Comparison of ENCODE assay signal across 22 mouse cellular contexts in the genomic region with DNA sequence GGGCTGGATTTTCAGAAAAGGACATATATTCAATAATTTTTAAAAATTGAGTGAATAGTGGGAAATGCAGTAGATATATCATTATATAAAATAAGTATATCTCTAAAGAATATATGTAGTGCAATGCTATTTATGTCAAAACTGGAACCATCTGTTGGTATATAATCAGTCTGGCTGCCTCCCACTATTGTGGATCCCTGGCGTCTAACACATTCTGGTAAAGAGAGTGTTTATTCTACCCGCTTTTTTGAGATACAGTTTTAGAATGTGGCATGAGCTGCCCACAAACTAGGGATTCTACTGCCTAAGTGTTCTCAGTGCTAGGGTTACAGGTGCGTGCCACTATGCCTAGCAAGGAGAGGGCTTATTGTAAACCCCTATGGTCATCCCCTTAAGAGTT.
"Had no signal": no experiment of that assay in that cellular context is flagged by ENCODE, and none has a peak within 500 bp of the region (broad histone marks: within the 10 kb centered on the region; RNA-seq: fewer than 3 reads in every experiment).

No protein-coding gene starts in this region.

- H3K4me3 ChIP-seq: kidney, embryonic 15.5 days; limb, embryonic 10.5 days; limb, embryonic 13.5 days; liver, embryonic 12.5 days; liver, embryonic 15.5 days; lung, embryonic 15.5 days; midbrain, embryonic 15.5 days; neural tube, embryonic 12.5 days; neural tube, embryonic 15.5 days had no signal

- H3K4me1 ChIP-seq: kidney, embryonic 15.5 days; limb, embryonic 10.5 days; limb, embryonic 13.5 days; liver, embryonic 12.5 days; liver, embryonic 15.5 days; lung, embryonic 15.5 days; midbrain, embryonic 15.5 days; neural tube, embryonic 12.5 days; neural tube, embryonic 15.5 days had no signal

- H3K9ac ChIP-seq: kidney, embryonic 15.5 days; limb, embryonic 13.5 days; liver, embryonic 12.5 days; liver, embryonic 15.5 days; lung, embryonic 15.5 days; midbrain, embryonic 15.5 days; neural tube, embryonic 12.5 days; neural tube, embryonic 15.5 days had no signal

- H3K9me3 ChIP-seq: kidney, embryonic 15.5 days; limb, embryonic 10.5 days; limb, embryonic 13.5 days; liver, embryonic 12.5 days; liver, embryonic 15.5 days; lung, embryonic 15.5 days; midbrain, embryonic 15.5 days; neural tube, embryonic 12.5 days; neural tube, embryonic 15.5 days had no signal

- H3K4me2 ChIP-seq: kidney, embryonic 15.5 days; limb, embryonic 13.5 days; liver, embryonic 12.5 days; liver, embryonic 15.5 days; lung, embryonic 15.5 days; midbrain, embryonic 11.5 days; midbrain, embryonic 15.5 days; neural tube, embryonic 12.5 days; neural tube, embryonic 15.5 days had no signal

- H3K27me3 ChIP-seq: kidney, embryonic 15.5 days; limb, embryonic 13.5 days; liver, embryonic 12.5 days; liver, embryonic 15.5 days; lung, embryonic 15.5 days; midbrain, embryonic 15.5 days; neural tube, embryonic 12.5 days; neural tube, embryonic 15.5 days had no signal

- DNase-seq: kidney, adult 11 months; kidney, adult 8-10 months; kidney, postnatal 10 days; kidney, postnatal 36 days; layer of hippocampus, postnatal 36 days; liver; lung, adult 18-20 months; lung, postnatal 10 days; lung, postnatal 4 days; thymus, adult 2 months; thymus, postnatal 14 days; thymus, postnatal 4 days had no signal

- H3K36me3 ChIP-seq: kidney, embryonic 15.5 days; limb, embryonic 10.5 days; limb, embryonic 13.5 days; liver, embryonic 12.5 days; liver, embryonic 15.5 days; lung, embryonic 15.5 days; midbrain, embryonic 15.5 days; neural tube, embryonic 12.5 days; neural tube, embryonic 15.5 days had no signal

- H3K27ac ChIP-seq: kidney, embryonic 15.5 days; limb, embryonic 10.5 days; limb, embryonic 13.5 days; liver, embryonic 12.5 days; liver, embryonic 15.5 days; lung, embryonic 15.5 days; midbrain, embryonic 15.5 days; neural tube, embryonic 12.5 days; neural tube, embryonic 15.5 days had no signal

- ATAC-seq: liver, embryonic 12.5 days; midbrain, embryonic 15.5 days had no signal
